20 mouse cellular contexts compared by ENCODE assay signal in the genomic region with DNA sequence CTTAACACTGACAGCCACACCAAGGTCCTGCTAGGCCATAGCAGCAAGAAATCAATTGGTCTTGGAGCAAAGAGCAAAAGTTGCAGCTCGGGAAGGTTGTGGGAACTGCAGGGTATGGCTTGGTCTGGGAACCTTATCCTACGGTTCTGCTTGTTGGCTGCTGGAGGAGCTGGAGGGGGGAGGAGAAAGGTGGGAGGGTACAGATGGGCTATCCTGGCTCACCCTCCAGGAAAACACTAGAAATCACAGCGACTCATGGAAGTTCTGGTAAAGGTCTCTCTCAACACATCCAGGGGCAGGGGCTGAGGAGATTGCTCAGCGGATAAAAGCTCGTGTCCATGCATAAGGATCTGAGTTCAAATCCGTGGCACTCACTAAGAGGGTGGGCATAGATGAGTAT.
A peak's percentile ranks its signal among the peaks of the same experiment; 100 is the strongest.
DNase-seq lines count a peak whose midpoint lies in the region; ATAC-seq and TF ChIP-seq lines count a peak whose summit lies in the region.
"Had no signal": no experiment of that assay in that cellular context is flagged by ENCODE, and none has a peak within 500 bp of the region (broad histone marks: within the 10 kb centered on the region; RNA-seq: fewer than 3 reads in every experiment).

No protein-coding gene starts in this region.

- TF ChIP-seq CTCF in liver, adult 2 months (IDR thresholded peaks at IDR 0.05; ENCODE audit: low read depth, low read length) = no peak

- H3K4me1 ChIP-seq in hindbrain, embryonic 10.5 days (replicated peaks) = peaks cover 37% of the 10 kb centered on the region
- H3K4me1 ChIP-seq in hindbrain, embryonic 14.5 days (replicated peaks; ENCODE audit: control insufficient read depth, insufficient read depth, low read length) = peaks cover 7% of the 10 kb centered on the region; the same call in 1 of the 2 replicates
- no peaks in the 10 kb centered on the region for H3K4me1 ChIP-seq in liver, adult 2 months (ENCODE audit: control insufficient read depth, insufficient read depth, low read length)
- no peaks in the 10 kb centered on the region for H3K4me1 ChIP-seq in liver, embryonic 12.5 days
- H3K4me1 ChIP-seq in midbrain, embryonic 10.5 days = peaks cover 33% of the 10 kb centered on the region
- H3K4me1 ChIP-seq in midbrain, embryonic 16.5 days (ENCODE audit: control insufficient read depth, insufficient read depth, low read length) = peaks cover 10% of the 10 kb centered on the region

- H3K79me2 ChIP-seq in liver, adult 2 months (ENCODE audit: control insufficient read depth, insufficient read depth, low read length) = no peaks in the 10 kb centered on the region

- H3K4me3 ChIP-seq in hindbrain, embryonic 10.5 days = no peak overlapping the region
- H3K4me3 ChIP-seq in hindbrain, embryonic 14.5 days (replicated peaks; ENCODE audit: low read length) = no peak overlapping the region
- no peak overlapping the region for H3K4me3 ChIP-seq in liver, adult 2 months (ENCODE audit: insufficient read depth, low read depth, low read length)
- H3K4me3 ChIP-seq in liver, embryonic 12.5 days = no peak overlapping the region
- H3K4me3 ChIP-seq in midbrain, embryonic 10.5 days = no peak overlapping the region
- no peak overlapping the region for H3K4me3 ChIP-seq in midbrain, embryonic 16.5 days (ENCODE audit: low read depth, low read length)

- H3K9ac ChIP-seq in hindbrain, embryonic 14.5 days = no peak overlapping the region
- H3K9ac ChIP-seq in liver, adult 2 months (ENCODE audit: low read depth, low read length) = no peak overlapping the region
- H3K9ac ChIP-seq in liver, embryonic 12.5 days = no peak overlapping the region
- no peak overlapping the region for H3K9ac ChIP-seq in midbrain, embryonic 16.5 days (ENCODE audit: low read depth, low read length)

- no peaks in the 10 kb centered on the region for H3K9me3 ChIP-seq in hindbrain, embryonic 10.5 days
- no peaks in the 10 kb centered on the region for H3K9me3 ChIP-seq in hindbrain, embryonic 14.5 days (ENCODE audit: control insufficient read depth, low read length)
- H3K9me3 ChIP-seq in liver, embryonic 12.5 days (replicated peaks) = no peaks in the 10 kb centered on the region
- no peaks in the 10 kb centered on the region for H3K9me3 ChIP-seq in midbrain, embryonic 10.5 days (replicated peaks)
- no peaks in the 10 kb centered on the region for H3K9me3 ChIP-seq in midbrain, embryonic 16.5 days (replicated peaks; ENCODE audit: control insufficient read depth, low read length, poor library complexity, severe bottlenecking)
- H3K9me3 ChIP-seq: G1E had no signal

- no peak for TF ChIP-seq POLR2A in liver, adult 2 months (IDR thresholded peaks at IDR 0.05; ENCODE audit: extremely low read depth, insufficient read depth, low read length)

- H3K4me2 ChIP-seq in hindbrain, embryonic 14.5 days (replicated peaks) = no peak overlapping the region
- no peak overlapping the region for H3K4me2 ChIP-seq in liver, embryonic 12.5 days
- no peak overlapping the region for H3K4me2 ChIP-seq in midbrain, embryonic 16.5 days (ENCODE audit: low read length)

- no peaks in the 10 kb centered on the region for H3K36me3 ChIP-seq in hindbrain, embryonic 10.5 days
- H3K36me3 ChIP-seq in hindbrain, embryonic 14.5 days (replicated peaks; ENCODE audit: control insufficient read depth, insufficient read depth) = no peaks in the 10 kb centered on the region
- no peaks in the 10 kb centered on the region for H3K36me3 ChIP-seq in liver, adult 2 months (ENCODE audit: control insufficient read depth, insufficient read depth, low read length)
- H3K36me3 ChIP-seq in liver, embryonic 12.5 days = no peaks in the 10 kb centered on the region
- no peaks in the 10 kb centered on the region for H3K36me3 ChIP-seq in midbrain, embryonic 10.5 days
- H3K36me3 ChIP-seq in midbrain, embryonic 16.5 days (ENCODE audit: control insufficient read depth, insufficient read depth, low read length) = no peaks in the 10 kb centered on the region
- H3K36me3 ChIP-seq: G1E had no signal

- H3K27ac ChIP-seq in hindbrain, embryonic 10.5 days = 0 out of 2 replicates have a peak overlapping the region, but pooled peaks have one; percentile 1
- H3K27ac ChIP-seq in hindbrain, embryonic 14.5 days = no peak overlapping the region
- H3K27ac ChIP-seq in liver, adult 2 months (replicated peaks; ENCODE audit: insufficient read depth, low read depth, low read length) = no peak overlapping the region
- H3K27ac ChIP-seq in liver, embryonic 12.5 days = no peak overlapping the region
- H3K27ac ChIP-seq in midbrain, embryonic 10.5 days (replicated peaks) = peak overlapping the region; percentile 61
- H3K27ac ChIP-seq in midbrain, embryonic 16.5 days (ENCODE audit: low read length) = no peak overlapping the region

- peak; percentile 55 to 56 for DNase-seq in cerebellum, postnatal 10 days
- DNase-seq in cerebellum, adult 11 months = no peak
- no peak for DNase-seq in hindbrain, embryonic 10.5 days (ENCODE audit: low spot score)
- DNase-seq in hindbrain, embryonic 14.5 days (ENCODE audit: low spot score) = no peak
- DNase-seq in liver, adult 2 months (ENCODE audit: extremely low read depth, low read depth, low spot score) = peak; percentile 43
- DNase-seq in midbrain, embryonic 10.5 days (ENCODE audit: low spot score) = no peak
- DNase-seq: adrenal gland, adult 2 months; adrenal gland, adult 8-10 months; adrenal gland, postnatal 10 days; adrenal gland, postnatal 14 days; adrenal gland, postnatal 25 days; adrenal gland, postnatal 36 days; B cell, adult 2 months; cerebellum, adult 18-20 months had no signal

- H3K27me3 ChIP-seq in hindbrain, embryonic 10.5 days (ENCODE audit: insufficient read depth, poor library complexity, severe bottlenecking) = peaks cover 58% of the 10 kb centered on the region
- no peaks in the 10 kb centered on the region for H3K27me3 ChIP-seq in hindbrain, embryonic 14.5 days (ENCODE audit: control insufficient read depth, insufficient read depth, low read length)
- H3K27me3 ChIP-seq in liver, adult 2 months (ENCODE audit: control insufficient read depth, insufficient read depth, low read length) = no peaks in the 10 kb centered on the region
- H3K27me3 ChIP-seq in liver, embryonic 12.5 days (replicated peaks) = 0 out of 2 replicates have a peak, but pooled peaks cover 13% of the 10 kb centered on the region
- H3K27me3 ChIP-seq in midbrain, embryonic 10.5 days (ENCODE audit: low read depth, poor library complexity, severe bottlenecking) = peaks cover 44% of the 10 kb centered on the region
- no peaks in the 10 kb centered on the region for H3K27me3 ChIP-seq in midbrain, embryonic 16.5 days (ENCODE audit: control insufficient read depth, insufficient read depth, low read depth, low read length)

- no peak for ATAC-seq in hindbrain, embryonic 14.5 days (ENCODE audit: low FRiP score)
- no peak for ATAC-seq in liver, embryonic 12.5 days
- no peak for ATAC-seq in midbrain, embryonic 16.5 days
- ATAC-seq: activated CD4-positive, CD25-positive, alpha-beta regulatory T cell, adult 4 months; CD4-positive, CD25-positive, alpha-beta regulatory T cell, adult 4 months; Patski had no signal

- WGBS in hindbrain, embryonic 10.5 days = 73% methylated on average over 6 of the region's 6 CpGs
- WGBS in hindbrain, embryonic 14.5 days = 80% methylated on average over 6 of the region's 6 CpGs
- 65% methylated on average over 6 of the region's 6 CpGs for WGBS in liver, adult 2 months
- 57% methylated on average over 6 of the region's 6 CpGs for WGBS in liver, embryonic 12.5 days (ENCODE audit: insufficient replicate concordance)
- 80% methylated on average over 6 of the region's 6 CpGs for WGBS in midbrain, embryonic 10.5 days
- WGBS in midbrain, embryonic 16.5 days = 81% methylated on average over 6 of the region's 6 CpGs

Comparison
In these comparisons a context has a peak if more than half of its experiments do, and no peak if none do; other contexts are left out.
1. DNase-seq: peak in cerebellum, postnatal 10 days (2 of 2) and liver, adult 2 months (single experiment); none in cerebellum, adult 11 months (single experiment), hindbrain, embryonic 10.5 days (single experiment), hindbrain, embryonic 14.5 days (single experiment) and midbrain, embryonic 10.5 days (single experiment).
2. H3K27ac ChIP-seq: peak in hindbrain, embryonic 10.5 days (single experiment) and midbrain, embryonic 10.5 days (single experiment); none in hindbrain, embryonic 14.5 days (single experiment), liver, adult 2 months (single experiment), liver, embryonic 12.5 days (single experiment) and midbrain, embryonic 16.5 days (single experiment).